Mouse (Mus musculus) liver, adult 2 months (tissue): Measurements from ENCODE around the gene Scgb1a1.

Experiments used
- CTCF ChIP-seq: fragments of 200-500 bp; IDR thresholded peaks from 2 replicates; pipeline ENCODE4 v1.5.1; 2011; ENCODE audit warnings: low read depth, low read length, control low read depth
- POLR2A ChIP-seq: fragments of 200-500 bp; IDR thresholded peaks from 2 replicates; pipeline ENCODE4 v1.6.1; 2011; ENCODE audit warnings: low read length, control low read depth; ENCODE audit not compliant: insufficient read depth; ENCODE audit errors: extremely low read depth

DNA sequence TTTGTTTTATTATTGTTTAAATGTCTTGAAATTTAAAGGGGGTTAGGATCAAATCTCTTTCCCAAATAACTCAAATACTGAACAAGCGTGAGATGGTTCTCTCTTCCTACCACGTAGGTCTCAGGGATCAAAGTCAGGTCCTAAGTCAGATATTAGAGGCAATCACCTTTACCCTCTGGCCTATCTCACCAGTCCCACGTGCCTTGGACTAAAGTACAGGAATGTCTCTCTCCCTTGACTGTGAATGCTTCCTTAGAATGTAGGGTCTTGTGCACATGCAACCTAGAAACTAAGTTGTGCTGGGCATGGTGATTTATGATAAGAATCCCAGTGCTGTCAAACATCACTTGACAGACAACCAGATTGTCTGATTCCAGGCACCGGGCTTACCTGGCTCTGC, 48.5 kb downstream of the Scgb1a1 start:
- TF ChIP-seq POLR2A (no peak), CTCF (no peak)
